Mouse (Mus musculus): ENCODE results near the gene A4gnt. TPM values are rescaled to one million over a fixed set of nuclear protein-coding genes. Genes with fewer than 3 reads are reported as not detected.

A4gnt gene
- polyA plus RNA-seq (2014; fragmentation: Nextera tagmentation; extraction: Ambion mirVana), result not detected in 2 replicates

DNA sequence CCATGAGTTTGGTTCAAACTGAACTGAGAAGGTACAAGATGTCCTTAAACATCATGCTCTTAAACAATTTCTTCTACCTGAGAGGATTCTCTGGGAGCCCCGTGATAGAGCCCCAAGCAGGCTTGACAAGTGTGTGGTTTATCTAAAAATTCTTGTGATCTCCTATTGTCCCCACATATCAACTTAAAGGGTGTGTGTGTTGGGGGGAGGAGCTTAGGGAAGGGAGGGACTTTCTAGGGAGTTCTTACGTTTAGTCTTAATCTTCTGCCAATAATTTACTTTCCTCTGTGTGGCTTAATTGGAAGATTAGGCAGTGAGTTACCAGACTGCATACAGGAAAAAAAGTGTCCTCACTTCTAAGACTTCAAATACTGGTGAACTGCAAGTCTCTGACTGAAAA, at the start of gene A4gnt:
A4gnt (plus strand) TSS at position 301 of the 400 bp plus-strand sequence.
- Histone ChIP-seq H3K9me3 (ENCODE audit: control insufficient read depth, low read length) (no peaks in the 10 kb centered on the region), H3K9ac (ENCODE audit: low read length) (no peak within 1 kb of the TSS), H3K36me3 (ENCODE audit: control insufficient read depth, insufficient read depth, low read length) (no peaks in the 10 kb centered on the region), H3K4me3 (ENCODE audit: low read depth, low read length) (no peak within 1 kb of the TSS), H3K27ac (ENCODE audit: low read depth, low read length) (no peak within 1 kb of the TSS), H3K4me2 (ENCODE audit: low read depth, low read length, severe bottlenecking) (no peak within 1 kb of the TSS), H3K27me3 (ENCODE audit: control insufficient read depth, insufficient read depth, low read length) (no peaks in the 10 kb centered on the region), H3K4me1 (replicated peaks; ENCODE audit: control insufficient read depth, insufficient read depth, low read length) (no peaks in the 10 kb centered on the region)
- no peak for ATAC-seq (replicated peaks; ENCODE audit: low FRiP score)
- no peak for DNase-seq (ENCODE audit: low spot score)
- 54% methylated on average over 2 of the region's 2 CpGs for WGBS

DNA sequence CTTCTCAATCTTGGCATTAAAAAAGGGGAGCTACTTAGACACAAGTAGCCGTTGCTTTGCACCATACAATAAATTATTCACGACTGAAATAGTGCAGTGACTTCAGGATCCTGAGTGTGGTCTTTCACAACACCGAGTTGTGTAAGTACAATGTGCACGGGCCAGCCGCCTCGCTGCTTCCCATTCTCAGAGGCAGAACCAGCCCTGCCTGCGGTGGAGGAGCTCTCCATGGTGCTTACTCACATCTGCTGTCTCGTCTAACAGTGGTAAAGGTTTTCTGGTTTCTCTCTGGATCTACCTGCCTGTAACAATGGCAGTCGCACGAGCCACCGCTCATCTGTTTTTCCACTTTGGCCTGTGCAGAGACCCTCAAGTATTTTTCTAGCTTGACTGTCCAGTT, 48.6 kb upstream of the A4gnt start:
- Histone ChIP-seq H3K9ac (ENCODE audit: low read length) (no peak overlapping the region), H3K36me3 (ENCODE audit: control insufficient read depth, insufficient read depth, low read length) (no peaks in the 10 kb centered on the region), H3K4me2 (ENCODE audit: low read depth, low read length, severe bottlenecking) (no peak overlapping the region), H3K4me3 (ENCODE audit: low read depth, low read length) (no peak overlapping the region), H3K9me3 (ENCODE audit: control insufficient read depth, low read length) (no peaks in the 10 kb centered on the region), H3K27me3 (ENCODE audit: control insufficient read depth, insufficient read depth, low read length) (no peaks in the 10 kb centered on the region), H3K4me1 (replicated peaks; ENCODE audit: control insufficient read depth, insufficient read depth, low read length) (peaks cover 5% of the 10 kb centered on the region; the same call in 1 of the 2 replicates), H3K27ac (ENCODE audit: low read depth, low read length) (no peak overlapping the region)
- WGBS, result 29% methylated on average over 11 of the region's 11 CpGs
- peak; percentile 63 for DNase-seq (ENCODE audit: low spot score)
- ATAC-seq (replicated peaks; ENCODE audit: low FRiP score), result no peak

DNA sequence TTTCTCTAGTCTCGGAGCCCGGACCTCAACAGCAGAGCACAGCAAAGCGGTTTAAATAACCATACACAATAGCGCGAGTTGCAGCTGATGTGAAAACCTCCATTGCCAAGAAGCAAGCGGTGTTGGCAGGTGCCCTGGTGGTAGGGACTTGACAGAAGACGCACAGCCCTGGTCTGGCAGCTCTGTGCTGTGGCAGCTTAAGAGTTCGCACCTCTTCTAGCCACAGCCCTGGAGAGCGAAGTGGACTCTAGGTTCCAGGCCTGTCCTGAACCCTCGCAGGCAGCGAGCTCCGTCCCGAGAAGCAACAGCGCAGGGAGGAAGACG, 44.3 kb upstream of the A4gnt start:
- Histone ChIP-seq H3K4me3 (ENCODE audit: low read depth, low read length) (peak overlapping the region; percentile 97), H3K36me3 (ENCODE audit: control insufficient read depth, insufficient read depth, low read length) (no peaks in the 10 kb centered on the region), H3K27me3 (ENCODE audit: control insufficient read depth, insufficient read depth, low read length) (no peaks in the 10 kb centered on the region), H3K4me2 (ENCODE audit: low read depth, low read length, severe bottlenecking) (peak overlapping the region; percentile 90), H3K9me3 (ENCODE audit: control insufficient read depth, low read length) (no peaks in the 10 kb centered on the region), H3K27ac (ENCODE audit: low read depth, low read length) (0 out of 2 replicates have a peak overlapping the region, but pooled peaks have one; percentile 92), H3K4me1 (replicated peaks; ENCODE audit: control insufficient read depth, insufficient read depth, low read length) (peaks cover 5% of the 10 kb centered on the region; the same call in 1 of the 2 replicates), H3K9ac (ENCODE audit: low read length) (peak overlapping the region; percentile 95)
- ATAC-seq (replicated peaks; ENCODE audit: low FRiP score) (peak; percentile 63), DNase-seq (ENCODE audit: low spot score) (no peak)
- WGBS, result 2% methylated on average over 15 of the region's 15 CpGs

DNA sequence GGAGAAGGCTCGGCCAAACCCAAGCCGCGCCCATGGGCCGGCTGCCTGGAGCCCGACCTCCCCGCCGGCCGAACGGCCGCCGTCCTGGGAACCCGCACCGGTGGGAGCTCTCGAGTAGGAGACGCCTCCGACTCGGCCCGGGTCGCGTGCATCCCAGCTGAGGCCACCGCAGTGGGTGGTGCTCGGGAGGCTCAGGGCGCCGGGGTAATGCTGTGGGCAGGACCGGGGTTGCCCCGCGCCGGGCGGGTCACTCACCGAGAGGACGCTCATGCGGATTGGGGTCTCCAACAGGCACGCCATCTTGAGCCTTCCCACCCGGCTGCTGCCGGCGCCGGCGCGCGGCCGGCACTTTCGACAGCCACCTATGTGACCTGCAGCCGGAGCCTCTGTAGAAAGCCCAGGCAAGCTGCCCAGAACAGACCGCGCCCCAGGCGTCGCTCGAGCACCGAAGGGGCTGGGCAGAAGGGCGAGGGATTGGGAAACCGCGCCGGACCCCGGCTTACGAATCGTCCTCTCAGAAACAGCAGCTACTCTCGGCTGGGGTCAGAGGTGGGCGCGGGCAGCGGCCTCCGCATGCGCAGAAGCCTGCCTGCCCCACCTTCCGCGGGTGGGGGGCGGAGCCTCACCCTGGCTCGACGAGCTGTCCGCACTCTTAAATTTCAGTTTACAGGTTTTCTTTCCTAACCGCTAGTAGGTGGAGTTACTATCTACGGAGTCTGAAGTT, 43.8 kb upstream of the A4gnt start, which contains the start of gene Armc8:
Armc8 (minus strand) TSS at position 553 of the 724 bp plus-strand sequence.
- DNase-seq (ENCODE audit: low spot score) (peak; percentile 94), ATAC-seq (replicated peaks; ENCODE audit: low FRiP score) (peak; percentile 96)

DNA sequence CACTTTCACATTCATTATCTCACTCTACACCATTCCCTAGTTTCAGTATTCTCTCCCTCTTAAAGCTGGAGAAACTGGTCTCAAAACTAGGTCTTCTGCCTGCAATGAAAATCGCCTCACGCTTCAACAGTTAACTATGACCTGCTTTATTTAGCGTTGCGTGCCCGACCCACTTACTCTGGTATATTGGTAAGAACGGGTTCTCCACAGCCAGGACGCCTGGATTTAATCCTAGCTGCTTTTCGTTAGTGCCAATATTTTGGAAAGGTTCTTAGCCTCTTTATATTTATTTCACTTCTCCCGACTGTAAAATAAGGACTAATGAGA, 43.3 kb upstream of the A4gnt start:
- DNase-seq (ENCODE audit: low spot score) (no peak), ATAC-seq (replicated peaks; ENCODE audit: low FRiP score) (peak; percentile 53; the same call in 1 of the 2 replicates)
- Histone ChIP-seq H3K27me3 (ENCODE audit: control insufficient read depth, insufficient read depth, low read length) (no peaks in the 10 kb centered on the region), H3K4me1 (replicated peaks; ENCODE audit: control insufficient read depth, insufficient read depth, low read length) (peaks cover 5% of the 10 kb centered on the region; the same call in 1 of the 2 replicates), H3K9ac (ENCODE audit: low read length) (peak overlapping the region; percentile 95), H3K4me3 (ENCODE audit: low read depth, low read length) (peak overlapping the region; percentile 97), H3K27ac (ENCODE audit: low read depth, low read length) (no peak overlapping the region), H3K4me2 (ENCODE audit: low read depth, low read length, severe bottlenecking) (peak overlapping the region; percentile 90), H3K36me3 (ENCODE audit: control insufficient read depth, insufficient read depth, low read length) (no peaks in the 10 kb centered on the region), H3K9me3 (ENCODE audit: control insufficient read depth, low read length) (no peaks in the 10 kb centered on the region)
- WGBS, result 2% methylated on average over 9 of the region's 9 CpGs

More for the DNA sequence above, 43.8 kb upstream of the A4gnt start, which contains the start of gene Armc8:
- Histone ChIP-seq H3K9ac (ENCODE audit: low read length) (peak within 1 kb of the TSS; percentile 95), H3K4me1 (replicated peaks; ENCODE audit: control insufficient read depth, insufficient read depth, low read length) (peaks cover 5% of the 10 kb centered on the region; the same call in 1 of the 2 replicates), H3K27me3 (ENCODE audit: control insufficient read depth, insufficient read depth, low read length) (no peaks in the 10 kb centered on the region), H3K36me3 (ENCODE audit: control insufficient read depth, insufficient read depth, low read length) (no peaks in the 10 kb centered on the region), H3K4me2 (ENCODE audit: low read depth, low read length, severe bottlenecking) (peak within 1 kb of the TSS; percentile 90), H3K4me3 (ENCODE audit: low read depth, low read length) (peak within 1 kb of the TSS; percentile 97), H3K9me3 (ENCODE audit: control insufficient read depth, low read length) (no peaks in the 10 kb centered on the region), H3K27ac (ENCODE audit: low read depth, low read length) (peak within 1 kb of the TSS; percentile 92)
- WGBS, result under 1% methylated on average over 61 of the region's 70 CpGs

DNA sequence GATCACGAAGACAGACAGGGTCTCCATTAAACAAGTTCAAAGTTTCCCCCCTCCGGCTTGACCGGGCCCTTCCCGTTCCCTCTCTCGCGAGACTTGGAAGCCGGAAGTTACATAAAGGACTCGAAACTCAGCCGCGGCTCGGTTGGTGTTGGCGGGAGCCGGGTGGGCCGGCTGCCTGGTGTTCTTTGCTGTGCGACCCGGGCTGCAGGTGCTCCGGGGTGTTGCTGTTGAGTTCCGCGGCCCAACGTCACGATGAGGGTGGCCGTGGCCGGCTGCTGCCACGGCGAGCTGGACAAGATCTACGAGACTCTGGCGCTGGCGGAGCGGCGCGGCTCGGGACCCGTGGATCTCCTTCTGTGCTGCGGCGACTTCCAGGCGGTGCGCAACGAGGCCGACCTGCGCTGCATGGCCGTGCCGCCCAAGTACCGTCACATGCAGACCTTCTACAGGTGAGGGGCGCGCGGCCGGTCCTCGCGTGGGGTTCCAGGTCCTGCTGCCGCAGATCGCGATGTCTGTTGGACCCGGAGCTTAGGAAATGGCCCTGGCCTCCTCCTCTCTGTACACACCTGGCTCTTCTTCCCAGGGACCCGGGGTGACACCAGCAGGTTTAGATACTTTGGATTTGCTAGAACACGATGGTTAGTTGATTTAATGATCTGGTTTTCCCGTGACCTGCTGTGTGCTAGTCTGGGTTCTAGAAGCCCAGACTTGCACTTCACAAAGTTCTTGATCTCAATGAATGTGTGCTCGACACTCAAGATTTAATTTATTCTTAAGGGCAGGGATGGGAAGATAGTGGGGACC, 36.4 kb upstream of the A4gnt start, which contains the start of gene Dbr1:
Dbr1 (plus strand) TSS at position 123 of the 804 bp plus-strand sequence.
- Histone ChIP-seq H3K9me3 (ENCODE audit: control insufficient read depth, low read length) (no peaks in the 10 kb centered on the region), H3K4me1 (replicated peaks; ENCODE audit: control insufficient read depth, insufficient read depth, low read length) (0 out of 2 replicates have a peak, but pooled peaks cover 2% of the 10 kb centered on the region), H3K4me3 (ENCODE audit: low read depth, low read length) (peak within 1 kb of the TSS; percentile 93), H3K27me3 (ENCODE audit: control insufficient read depth, insufficient read depth, low read length) (no peaks in the 10 kb centered on the region), H3K4me2 (ENCODE audit: low read depth, low read length, severe bottlenecking) (peak within 1 kb of the TSS; percentile 77), H3K9ac (ENCODE audit: low read length) (peak within 1 kb of the TSS; percentile 96), H3K27ac (ENCODE audit: low read depth, low read length) (peak within 1 kb of the TSS; percentile 77), H3K36me3 (ENCODE audit: control insufficient read depth, insufficient read depth, low read length) (0 out of 2 replicates have a peak, but pooled peaks cover 2% of the 10 kb centered on the region)
- under 1% methylated on average over 57 of the region's 57 CpGs for WGBS
- ATAC-seq (replicated peaks; ENCODE audit: low FRiP score) (peak; percentile 93), DNase-seq (ENCODE audit: low spot score) (peak; percentile 94)

DNA sequence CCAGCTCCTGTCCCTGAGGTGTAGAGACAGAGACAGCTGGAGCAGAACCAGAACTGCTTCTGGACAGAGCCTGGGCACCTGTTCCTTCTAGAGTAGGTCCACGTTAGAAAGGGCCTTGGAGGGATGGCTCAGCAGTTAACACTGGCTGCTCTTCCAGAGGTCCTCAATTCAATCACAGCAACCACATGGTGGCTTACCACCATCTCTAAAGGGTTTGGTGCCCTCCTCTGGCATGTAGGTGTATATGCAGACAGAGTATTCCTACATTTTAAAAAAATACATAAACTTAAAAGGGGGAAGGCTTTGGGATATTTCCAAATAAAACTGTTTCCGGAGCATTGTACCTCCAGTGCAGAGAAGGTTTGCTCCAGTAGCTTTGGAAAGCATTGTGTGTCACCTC, 31.6 kb upstream of the A4gnt start:
- DNase-seq (ENCODE audit: low spot score) (no peak), ATAC-seq (replicated peaks; ENCODE audit: low FRiP score) (no peak; the same call in 1 of the 2 replicates)
- H3K27ac ChIP-seq (ENCODE audit: low read depth, low read length), result no peak overlapping the region
- H3K36me3 ChIP-seq (ENCODE audit: control insufficient read depth, insufficient read depth, low read length), result peaks cover 2% of the 10 kb centered on the region; the same call in 1 of the 2 replicates
- no peak overlapping the region for H3K4me3 ChIP-seq (ENCODE audit: low read depth, low read length)
- no peaks in the 10 kb centered on the region for H3K27me3 ChIP-seq (ENCODE audit: control insufficient read depth, insufficient read depth, low read length)
- no peak overlapping the region for H3K4me2 ChIP-seq (ENCODE audit: low read depth, low read length, severe bottlenecking)
- 0 out of 2 replicates have a peak, but pooled peaks cover 2% of the 10 kb centered on the region for H3K4me1 ChIP-seq (replicated peaks; ENCODE audit: control insufficient read depth, insufficient read depth, low read length)
- no peaks in the 10 kb centered on the region for H3K9me3 ChIP-seq (ENCODE audit: control insufficient read depth, low read length)
- WGBS, result 56% methylated on average over 2 of the region's 2 CpGs
- H3K9ac ChIP-seq (ENCODE audit: low read length), result no peak overlapping the region

DNA sequence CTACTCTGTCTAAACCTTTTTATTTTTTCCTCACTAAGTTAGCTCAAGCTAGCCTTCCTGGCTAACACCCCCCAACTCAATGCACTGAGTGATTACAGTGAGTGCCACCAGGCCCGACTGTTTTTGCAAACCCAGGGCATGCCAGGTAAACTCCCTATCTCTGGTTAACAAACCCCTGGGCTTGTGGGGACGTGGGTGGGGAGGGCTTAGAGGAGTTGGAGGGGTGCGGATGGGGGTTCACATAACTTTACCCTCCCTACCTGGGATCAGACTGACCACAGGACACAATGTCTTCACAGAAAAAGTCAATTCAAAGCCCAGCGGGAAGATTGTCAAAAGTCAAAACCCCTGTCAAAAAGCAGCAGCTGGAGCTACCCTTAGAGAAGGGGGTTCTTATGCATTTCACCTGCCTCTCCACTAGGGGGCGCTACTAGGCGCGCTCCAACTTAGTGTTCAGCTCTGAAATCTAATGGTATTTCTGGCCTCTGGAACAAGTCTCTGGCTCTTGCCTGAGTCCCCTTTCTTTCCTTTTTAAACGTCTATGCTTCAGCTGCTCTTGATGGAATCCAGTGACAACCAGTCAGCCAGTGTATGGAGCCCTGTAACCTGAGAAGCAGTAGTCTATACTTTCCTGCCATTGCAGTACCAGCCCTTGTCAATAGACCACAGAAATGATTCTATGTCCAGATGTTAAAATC, 24.6 kb upstream of the A4gnt start:
- no peaks in the 10 kb centered on the region; the same call in 1 of the 2 replicates for H3K36me3 ChIP-seq (ENCODE audit: control insufficient read depth, insufficient read depth, low read length)
- ATAC-seq (replicated peaks; ENCODE audit: low FRiP score), result peak; percentile 46; the same call in 1 of the 2 replicates
- H3K9ac ChIP-seq (ENCODE audit: low read length), result no peak overlapping the region

More for the DNA sequence above, 24.6 kb upstream of the A4gnt start:
- Histone ChIP-seq H3K27me3 (ENCODE audit: control insufficient read depth, insufficient read depth, low read length) (no peaks in the 10 kb centered on the region), H3K27ac (ENCODE audit: low read depth, low read length) (no peak overlapping the region), H3K4me1 (replicated peaks; ENCODE audit: control insufficient read depth, insufficient read depth, low read length) (no peaks in the 10 kb centered on the region), H3K4me2 (ENCODE audit: low read depth, low read length, severe bottlenecking) (no peak overlapping the region), H3K4me3 (ENCODE audit: low read depth, low read length) (no peak overlapping the region), H3K9me3 (ENCODE audit: control insufficient read depth, low read length) (no peaks in the 10 kb centered on the region)
- DNase-seq (ENCODE audit: low spot score), result peak; percentile 81
- 29% methylated on average over 8 of the region's 8 CpGs for WGBS

Measured in forebrain, embryonic 11.5 days (tissue).